Mouse (Mus musculus): ENCODE measurements at regions not wholly inside any gene's neighbourhood (a gene's known extent, or its start where the extent isn't known, plus 50 kb on each side); places are given as distances from the start of the nearest gene placed in this dataset.

DNA sequence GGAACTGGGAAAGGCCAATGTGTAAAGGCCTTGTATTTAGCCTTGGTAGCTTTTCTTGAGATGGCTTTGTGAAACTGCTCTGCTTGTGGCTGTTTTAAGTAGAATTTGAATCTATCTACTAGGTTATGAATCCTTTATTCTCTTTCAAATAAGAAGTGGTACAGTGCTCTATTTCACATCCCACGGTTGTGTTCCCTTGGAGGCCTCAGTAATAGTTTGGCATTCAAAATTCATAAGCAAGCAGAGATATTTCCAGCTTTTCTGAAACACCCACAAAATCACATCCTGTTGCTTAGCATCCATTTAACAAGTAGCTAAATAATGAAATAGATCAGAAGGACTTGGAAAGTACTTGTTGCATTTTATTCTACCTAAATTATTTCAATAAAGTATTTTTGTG lies 298.8 kb upstream of the Dab2 start:
- no peak for TF ChIP-seq CTCF (IDR thresholded peaks at IDR 0.05; ENCODE audit: extremely low read depth, insufficient read depth, low read length)
- TF ChIP-seq POLR2A (IDR thresholded peaks at IDR 0.05; ENCODE audit: extremely low read depth, insufficient read depth, low read length) = no peak
